Mouse (Mus musculus) limb, embryonic 11.5 days (tissue): ENCODE data around the gene Trappc11. TPM values are rescaled to one million over a fixed set of nuclear protein-coding genes. Genes with fewer than 3 reads are reported as not detected.
"Not testable (repeated sequence)": the region's sequence is repeated elsewhere in the genome, so short reads cannot be mapped to it uniquely, and the experiment has no call there.

Experiments used
- ATAC-seq: fragments of 200-750 bp; cut with Nextera tagmentation; 2 replicates; pipeline ENCODE4 v1.8.0; 2017; ENCODE audit warnings: low read depth; ENCODE audit not compliant: insufficient number of reproducible peaks, low FRiP score, low TSS enrichment
- DNase-seq: peaks from one replicate; pipeline ENCODE4 v3.0.0-alpha.2; 2015; ENCODE audit warnings: low spot score
- H3K27ac ChIP-seq: fragments of 300-500 bp; sonication (generic); replicated peaks from 2 replicates; pipeline ENCODE4 v1.5.1; 2014; ENCODE audit warnings: low read depth, mild to moderate bottlenecking, low read length
- H3K27me3 ChIP-seq: fragments of 300-500 bp; sonication (generic); 2 replicates; pipeline ENCODE4 v1.6.1; 2014; ENCODE audit warnings: mild to moderate bottlenecking, low read length, mixed read lengths; ENCODE audit not compliant: control insufficient read depth, insufficient read depth
- H3K36me3 ChIP-seq: fragments of 300-500 bp; sonication (generic); 2 replicates; pipeline ENCODE4 v1.6.1; 2014; ENCODE audit warnings: mild to moderate bottlenecking, low read length, moderate library complexity, mixed read lengths; ENCODE audit not compliant: control insufficient read depth, insufficient read depth
- H3K4me1 ChIP-seq: fragments of 300-500 bp; sonication (generic); 2 replicates; pipeline ENCODE4 v1.6.1; 2014; ENCODE audit warnings: low read length, mixed read lengths; ENCODE audit not compliant: control insufficient read depth, insufficient read depth
- H3K4me2 ChIP-seq: fragments of 300-500 bp; sonication (generic); 2 replicates; pipeline ENCODE4 v1.6.1; 2014; ENCODE audit warnings: low read depth, mild to moderate bottlenecking, moderate library complexity; ENCODE audit not compliant: severe bottlenecking
- H3K4me3 ChIP-seq: fragments of 300-500 bp; sonication (generic); 2 replicates; pipeline ENCODE4 v1.5.1; 2014; ENCODE audit warnings: low read depth, low read length
- H3K9ac ChIP-seq: fragments of 300-500 bp; sonication (generic); 2 replicates; pipeline ENCODE4 v1.6.1; 2014; ENCODE audit warnings: mild to moderate bottlenecking, low read length
- H3K9me3 ChIP-seq: fragments of 300-500 bp; sonication (generic); 2 replicates; pipeline ENCODE4 v1.6.1; 2016; ENCODE audit warnings: low read length; ENCODE audit not compliant: control insufficient read depth
- WGBS: fragments of 180-500 bp; shearing (Covaris S2); extraction: QIAGEN DNeasy Blood & Tissue Kit; methylation state at CpG from one replicate; pipeline ENCODE4 v1.1.7; 2014; 5-methylcytosine and 5-hydroxymethylcytosine counted together
- polyA plus RNA-seq: library from polyadenylated mRNA; unstranded; fragments of >200 nt; fragmentation: Nextera tagmentation; extraction: Ambion mirVana; gene quantifications from 2 replicates; pipeline ENCODE4 v1.2.1, GENCODE M21; 2014

The Trappc11 gene
- polyA plus RNA-seq, 1 experiment from 2014 or later, result 39.3 TPM

DNA sequence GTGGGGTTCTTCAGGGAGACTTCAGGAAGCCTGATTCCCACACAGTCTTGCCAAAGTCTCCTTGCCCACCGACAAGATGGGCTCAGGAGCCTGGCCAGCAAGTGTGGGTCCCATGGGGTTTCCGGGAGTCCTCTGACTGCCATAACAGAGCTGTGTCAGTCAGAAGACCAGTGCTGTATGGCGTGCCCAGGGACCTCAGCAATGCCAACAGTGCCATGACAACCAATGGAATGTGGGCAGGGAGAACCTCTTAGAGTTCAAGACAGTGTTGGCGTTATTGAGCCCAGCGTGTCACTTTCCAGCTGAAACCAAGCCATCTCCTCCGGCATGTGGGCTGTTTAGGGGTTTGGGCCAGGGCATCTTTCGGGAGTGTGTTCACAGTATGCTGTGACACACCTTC lies 53.2 kb downstream of the Trappc11 start:
- 93% methylated on average over 7 of the region's 7 CpGs for WGBS
- Histone ChIP-seq H3K27ac (no peak overlapping the region), H3K4me3 (no peak overlapping the region), H3K4me2 (no peak overlapping the region), H3K4me1 (no peaks in the 10 kb centered on the region), H3K27me3 (no peaks in the 10 kb centered on the region), H3K36me3 (no peaks in the 10 kb centered on the region), H3K9me3 (no peaks in the 10 kb centered on the region), H3K9ac (no peak overlapping the region)
- DNase-seq (no peak), ATAC-seq (no peak)

DNA sequence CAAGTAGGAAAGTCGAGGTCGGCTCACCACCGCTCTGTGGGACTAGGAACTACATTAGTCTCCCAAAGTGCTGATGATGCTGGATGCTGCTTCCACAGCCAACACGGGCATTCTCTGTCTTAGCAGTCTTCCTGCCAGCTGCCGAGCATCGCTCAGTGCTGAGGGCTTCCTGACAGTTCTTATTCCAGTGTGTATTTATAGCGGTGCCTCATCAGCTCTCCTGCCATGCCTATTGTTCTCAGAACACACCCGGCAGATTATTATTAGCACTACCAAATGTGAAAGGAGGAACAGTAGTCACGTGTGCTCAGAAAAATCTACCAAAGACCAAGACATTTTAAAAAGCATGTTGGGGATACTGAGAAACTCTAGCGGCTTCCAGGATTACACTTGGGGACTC lies 71.6 kb downstream of the Trappc11 start:
- Histone ChIP-seq H3K9me3 (no peaks in the 10 kb centered on the region), H3K4me3 (no peak overlapping the region), H3K4me1 (no peaks in the 10 kb centered on the region), H3K9ac (no peak overlapping the region), H3K36me3 (no peaks in the 10 kb centered on the region), H3K4me2 (no peak overlapping the region), H3K27me3 (no peaks in the 10 kb centered on the region), H3K27ac (no peak overlapping the region)
- DNase-seq (no peak), ATAC-seq (no peak)
- WGBS, result 85% methylated on average over 10 of the region's 10 CpGs

DNA sequence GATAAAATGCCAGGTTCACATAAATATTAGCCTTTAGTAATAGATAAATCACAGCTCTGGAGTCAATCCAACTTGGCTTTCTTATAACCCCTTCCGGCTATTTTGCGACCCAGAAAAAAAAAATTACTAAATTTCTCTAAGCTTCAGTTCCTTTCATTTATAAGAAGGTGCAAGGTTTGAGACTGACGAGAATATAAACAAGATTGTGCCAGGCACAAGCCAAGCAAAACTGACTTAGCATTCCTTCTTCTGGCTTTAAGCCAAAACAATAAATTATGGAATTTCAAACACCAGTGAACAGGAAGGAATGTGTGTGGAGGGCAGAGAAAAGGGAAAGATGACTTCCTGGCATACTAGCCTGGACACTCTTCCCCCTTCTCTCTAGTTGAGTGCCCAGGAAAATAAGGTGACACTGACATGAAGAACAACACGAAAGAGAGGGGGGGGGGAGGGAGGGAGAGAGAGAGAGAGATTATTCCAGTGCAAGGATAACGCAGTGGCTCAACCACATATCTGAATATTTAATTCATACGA lies 74.0 kb downstream of the Trappc11 start:
- Histone ChIP-seq H3K27me3 (no peaks in the 10 kb centered on the region), H3K9ac (no peak overlapping the region), H3K4me1 (no peaks in the 10 kb centered on the region), H3K4me3 (no peak overlapping the region), H3K9me3 (no peaks in the 10 kb centered on the region), H3K36me3 (no peaks in the 10 kb centered on the region), H3K27ac (no peak overlapping the region), H3K4me2 (no peak overlapping the region)
- DNase-seq, result no peak
- 84% methylated on average over 6 of the region's 6 CpGs for WGBS
- ATAC-seq, result no peak

DNA sequence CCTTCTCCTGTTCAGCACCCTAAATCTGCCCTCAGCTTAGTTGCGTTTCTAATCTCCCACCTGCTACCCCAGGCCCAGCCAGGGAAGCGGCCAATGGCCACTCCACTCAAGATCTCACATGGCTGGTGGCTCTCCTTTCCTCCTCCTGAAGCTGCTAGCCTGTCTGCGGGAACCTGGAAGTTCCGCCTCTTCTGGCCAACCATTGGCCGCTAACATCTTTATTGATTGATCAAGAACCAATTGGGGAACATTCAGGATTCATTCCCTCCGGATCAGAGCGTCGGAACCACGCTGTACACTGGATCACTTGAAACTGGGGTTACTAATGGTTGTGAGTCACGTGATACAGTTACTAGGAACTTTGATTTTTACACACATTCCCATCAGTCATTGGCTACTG lies 74.7 kb downstream of the Trappc11 start:
- Histone ChIP-seq H3K9me3 (no peaks in the 10 kb centered on the region), H3K27me3 (no peaks in the 10 kb centered on the region), H3K4me1 (no peaks in the 10 kb centered on the region), H3K27ac (no peak overlapping the region), H3K9ac (no peak overlapping the region), H3K4me2 (no peak overlapping the region), H3K36me3 (no peaks in the 10 kb centered on the region), H3K4me3 (no peak overlapping the region)
- WGBS, result 94% methylated on average over 10 of the region's 10 CpGs
- no peak for DNase-seq
- ATAC-seq, result no peak

DNA sequence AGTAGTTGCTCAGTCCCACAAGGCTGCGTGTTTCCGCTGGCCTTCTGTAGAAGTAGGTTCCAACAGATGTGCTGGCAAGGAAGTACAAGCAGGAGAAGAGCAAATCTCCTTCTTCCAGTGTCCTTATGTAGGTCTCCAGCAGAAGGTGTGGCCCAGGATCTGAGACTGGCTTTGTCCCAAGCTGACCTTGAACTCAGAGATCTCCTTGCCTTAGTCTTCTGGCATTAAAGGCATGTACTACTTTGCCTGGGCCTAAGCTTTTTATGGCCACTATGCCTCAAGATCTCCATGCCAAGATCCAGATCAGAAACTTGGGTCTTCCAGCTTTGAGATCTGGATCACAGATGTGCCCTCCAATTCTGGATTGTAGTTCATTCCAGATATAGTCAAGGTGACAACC lies 84.1 kb downstream of the Trappc11 start:
- 100% methylated on average over 2 of the region's 2 CpGs for WGBS
- not testable (repeated sequence) for DNase-seq, H3K4me1 ChIP-seq, H3K9me3 ChIP-seq, H3K9ac ChIP-seq, H3K36me3 ChIP-seq, H3K27ac ChIP-seq, H3K4me2 ChIP-seq, H3K4me3 ChIP-seq, ATAC-seq, H3K27me3 ChIP-seq

DNA sequence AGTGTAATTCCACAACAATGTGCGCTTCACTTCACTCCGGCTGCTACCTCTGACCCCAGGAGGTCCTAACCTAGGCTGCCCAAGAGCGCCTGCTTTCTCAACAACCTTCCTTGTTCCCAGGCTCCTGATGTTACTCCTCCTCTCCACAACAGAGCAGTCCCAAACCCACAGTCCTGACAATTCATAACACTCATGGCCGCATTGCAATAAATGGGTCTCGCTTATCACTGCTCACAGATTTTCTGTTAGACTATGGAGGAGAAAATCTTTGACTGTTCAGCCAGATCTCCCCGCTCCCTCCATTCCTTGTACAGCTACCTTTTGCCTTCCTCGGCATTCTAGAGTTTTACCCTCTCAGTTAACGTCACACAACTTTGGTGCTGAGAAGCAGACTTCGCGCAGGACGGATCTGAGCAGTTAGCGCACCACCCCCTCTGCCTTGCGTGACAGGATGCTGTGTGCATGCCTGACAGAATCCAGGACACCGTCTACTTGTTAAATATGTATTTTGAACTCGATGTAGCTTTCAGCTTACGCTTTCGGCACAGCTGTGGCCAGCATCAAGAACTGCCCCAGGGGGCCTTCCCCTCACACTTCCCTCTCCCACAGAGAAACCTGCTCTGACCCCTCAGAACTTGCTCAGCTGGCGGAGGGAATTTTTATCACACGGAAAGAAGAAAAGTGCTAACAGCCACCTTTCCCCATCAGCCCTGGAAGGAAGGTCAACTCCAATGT lies 86.8 kb downstream of the Trappc11 start, which contains the start of gene Stox2:
Stox2 (minus strand) TSS at position 51 of the 735 bp plus-strand sequence.
- 77% methylated on average over 19 of the region's 19 CpGs for WGBS
- no peak within 1 kb of the TSS for H3K4me2 ChIP-seq
- H3K9me3 ChIP-seq, result no peaks in the 10 kb centered on the region
- no peaks in the 10 kb centered on the region for H3K36me3 ChIP-seq
- H3K4me1 ChIP-seq, result no peaks in the 10 kb centered on the region
- H3K9ac ChIP-seq, result no peak within 1 kb of the TSS
- H3K27ac ChIP-seq, result no peak within 1 kb of the TSS
- ATAC-seq (peak; percentile 47; the same call in 1 of the 2 replicates), DNase-seq (peak; percentile 26)
- no peaks in the 10 kb centered on the region for H3K27me3 ChIP-seq
- H3K4me3 ChIP-seq, result no peak within 1 kb of the TSS

Other genes starting within 250 kb of the Trappc11 start
- 18.5 and 21.5 TPM in 2 replicates for gene Stox2, start 87.1 kb downstream of the Trappc11 start, polyA plus RNA-seq
- gene Rwdd4a, start 194 bp upstream of the Trappc11 start, polyA plus RNA-seq, result 44.4 and 49.0 TPM in 2 replicates
- 11.5 and 12.1 TPM in 2 replicates for gene Ing2, start 142.1 kb upstream of the Trappc11 start, polyA plus RNA-seq
- gene Cdkn2aip, start 180.5 kb upstream of the Trappc11 start, polyA plus RNA-seq, result 37.7 and 37.8 TPM in 2 replicates